Mouse (Mus musculus) heart, embryonic 12.5 days (tissue): ENCODE data around the gene Pde4d. TPM values are rescaled to one million over a fixed set of nuclear protein-coding genes. Genes with fewer than 3 reads are reported as not detected.

ENCODE experiments used
- ATAC-seq: fragments of 200-750 bp; cut with Nextera tagmentation; 2 replicates; pipeline ENCODE4 v1.8.0; 2017; ENCODE audit warnings: moderate TSS enrichment, moderate library complexity; ENCODE audit not compliant: insufficient number of reproducible peaks, low FRiP score
- H3K27ac ChIP-seq: fragments of 300-500 bp; sonication (generic); 2 replicates; pipeline ENCODE4 v1.5.1; 2016; ENCODE audit warnings: mild to moderate bottlenecking, moderate library complexity; ENCODE audit not compliant: poor library complexity, severe bottlenecking
- H3K27me3 ChIP-seq: fragments of 300-500 bp; sonication (generic); replicated peaks from 2 replicates; pipeline ENCODE4 v1.6.1; 2016; ENCODE audit warnings: mild to moderate bottlenecking, moderate library complexity
- H3K36me3 ChIP-seq: fragments of 300-500 bp; sonication (generic); 2 replicates; pipeline ENCODE4 v1.6.1; 2016; ENCODE audit warnings: mild to moderate bottlenecking, moderate library complexity
- H3K4me1 ChIP-seq: fragments of 300-500 bp; sonication (generic); replicated peaks from 2 replicates; pipeline ENCODE4 v1.6.1; 2016; ENCODE audit warnings: mild to moderate bottlenecking
- H3K4me2 ChIP-seq: fragments of 300-500 bp; sonication (generic); 2 replicates; pipeline ENCODE4 v1.6.1; 2016; ENCODE audit warnings: mild to moderate bottlenecking, moderate library complexity
- H3K4me3 ChIP-seq: fragments of 300-500 bp; sonication (generic); 2 replicates; pipeline ENCODE4 v1.5.1; 2016; ENCODE audit warnings: mild to moderate bottlenecking
- H3K9ac ChIP-seq: fragments of 300-500 bp; sonication (generic); 2 replicates; pipeline ENCODE4 v1.6.1; 2016; ENCODE audit warnings: mild to moderate bottlenecking, moderate library complexity
- H3K9me3 ChIP-seq: fragments of 300-500 bp; sonication (generic); replicated peaks from 2 replicates; pipeline ENCODE4 v1.6.1; 2016; ENCODE audit warnings: mild to moderate bottlenecking, moderate library complexity
- WGBS: fragments of 180-500 bp; shearing (Covaris S2); methylation state at CpG from one replicate; pipeline ENCODE4 v1.1.7; 2016; 5-methylcytosine and 5-hydroxymethylcytosine counted together
- polyA plus RNA-seq: library from polyadenylated mRNA; unstranded; fragments of >200 nt; fragmentation: Nextera tagmentation; extraction: Ambion mirVana; gene quantifications from 2 replicates; pipeline ENCODE4 v1.2.1, GENCODE M21; 2016

Gene Pde4d
- polyA plus RNA-seq, 1 experiment from 2014 or later: 34.2 TPM

DNA sequence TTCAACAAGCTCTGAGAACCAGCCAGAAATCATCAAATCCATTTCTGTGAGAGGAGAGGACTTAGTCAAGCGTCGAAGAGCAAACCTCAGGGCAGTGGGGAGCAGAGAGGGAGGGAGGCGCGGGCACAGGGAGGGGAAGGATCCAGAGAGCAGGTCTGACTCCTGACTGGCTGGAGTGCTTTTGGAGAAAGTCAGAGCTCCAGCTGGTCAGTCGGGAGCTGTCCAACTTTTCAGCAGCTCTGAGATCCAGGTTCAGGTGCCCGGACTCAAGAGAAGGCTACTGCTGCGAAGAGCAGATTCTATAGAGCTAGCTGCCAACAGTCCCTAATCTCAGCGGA, 666.2 kb downstream of the Pde4d start:
- Histone ChIP-seq H3K36me3 (no peaks in the 10 kb centered on the region), H3K4me1 (peaks cover 13% of the 10 kb centered on the region), H3K27ac (no peak overlapping the region), H3K4me2 (peak overlapping the region; percentile 97), H3K9me3 (no peaks in the 10 kb centered on the region), H3K27me3 (peaks cover 38% of the 10 kb centered on the region), H3K4me3 (peak overlapping the region; percentile 52), H3K9ac (no peak overlapping the region)
- peak; percentile 33; the same call in 1 of the 2 replicates for ATAC-seq
- WGBS: under 1% methylated on average over 8 of the region's 8 CpGs

DNA sequence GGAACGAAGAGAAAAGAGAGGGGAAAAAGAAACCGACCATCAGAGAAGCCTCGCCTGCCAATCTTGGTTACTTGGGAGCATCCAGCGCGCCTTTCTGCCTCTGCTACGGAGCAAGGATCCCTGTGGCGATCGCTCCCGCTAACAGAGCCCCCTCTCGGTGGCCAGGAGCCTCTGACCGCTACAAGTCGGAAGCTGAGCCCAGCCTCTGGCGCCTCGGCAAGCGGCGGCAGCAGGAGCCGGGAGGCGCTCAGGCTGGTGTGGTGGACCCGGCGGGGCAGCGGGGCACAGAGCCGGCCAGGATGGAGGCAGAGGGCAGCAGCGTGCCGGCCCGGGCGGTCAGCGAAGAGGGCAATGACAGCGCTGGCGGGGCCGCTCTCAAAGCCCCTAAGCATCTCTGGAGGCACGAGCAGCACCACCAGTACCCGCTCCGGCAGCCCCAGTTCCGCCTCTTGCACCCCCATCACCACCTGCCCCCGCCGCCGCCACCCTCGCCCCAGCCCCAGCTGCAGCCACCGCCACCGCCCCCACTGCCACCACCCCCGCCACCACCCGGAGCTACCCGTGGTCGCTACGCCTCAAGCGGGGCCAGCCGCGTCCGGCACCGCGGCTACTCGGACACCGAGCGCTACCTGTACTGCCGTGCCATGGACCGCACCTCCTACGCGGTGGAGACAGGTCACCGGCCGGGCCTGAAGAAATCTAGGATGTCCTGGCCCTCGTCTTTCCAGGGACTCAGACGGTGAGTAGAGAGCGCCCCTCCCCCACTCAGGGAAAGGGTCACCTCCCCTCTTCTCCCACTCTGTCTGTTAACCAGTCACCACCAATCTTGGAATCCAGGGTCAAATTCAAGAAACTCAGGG, 666.8 kb downstream of the Pde4d start:
- H3K9me3 ChIP-seq: no peaks in the 10 kb centered on the region
- H3K27me3 ChIP-seq: peaks cover 38% of the 10 kb centered on the region
- H3K4me3 ChIP-seq: peak overlapping the region; percentile 52
- ATAC-seq: peak; percentile 25; the same call in 1 of the 2 replicates
- no peaks in the 10 kb centered on the region for H3K36me3 ChIP-seq
- WGBS: under 1% methylated on average over 63 of the region's 63 CpGs
- 0 out of 2 replicates have a peak overlapping the region, but pooled peaks have one; percentile 26 for H3K9ac ChIP-seq
- peaks cover 13% of the 10 kb centered on the region for H3K4me1 ChIP-seq
- peak overlapping the region; percentile 97 for H3K4me2 ChIP-seq
- H3K27ac ChIP-seq: no peak overlapping the region

- no peak for ATAC-seq
- H3K4me3 ChIP-seq: peak overlapping the region; percentile 52
- H3K9ac ChIP-seq: no peak overlapping the region
Measured at GRCm38 (mm10) chr13:109117210-109117791, 667.6 kb downstream of the Pde4d start.

DNA sequence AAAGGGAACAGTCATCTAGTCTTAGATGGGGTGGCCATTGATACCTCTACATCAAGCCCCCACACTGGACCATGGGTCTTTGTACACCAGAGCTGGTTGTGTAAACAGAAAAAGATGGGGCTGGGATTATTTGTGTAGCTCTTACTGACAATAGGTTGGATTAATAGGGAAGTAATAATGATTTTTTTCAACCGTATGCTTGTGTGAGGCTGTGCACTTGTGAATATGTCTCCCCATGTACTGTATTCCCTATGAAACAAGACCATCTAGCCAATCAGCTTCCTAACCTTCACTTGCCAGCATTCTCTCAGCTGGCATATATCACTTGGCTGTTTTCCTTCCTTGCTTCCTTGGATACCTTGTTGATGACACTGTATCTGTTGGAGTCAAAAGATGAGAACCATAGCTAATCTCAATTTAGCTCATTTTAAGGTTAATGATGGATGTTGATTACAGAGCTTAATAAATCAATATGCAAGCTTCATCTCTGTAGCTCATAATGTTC, 668.6 kb downstream of the Pde4d start:
- no peak overlapping the region for H3K9ac ChIP-seq
- no peak overlapping the region for H3K4me3 ChIP-seq
- no peaks in the 10 kb centered on the region for H3K9me3 ChIP-seq
- peaks cover 38% of the 10 kb centered on the region for H3K27me3 ChIP-seq
- H3K4me2 ChIP-seq: no peak overlapping the region
- peaks cover 13% of the 10 kb centered on the region for H3K4me1 ChIP-seq
- H3K36me3 ChIP-seq: no peaks in the 10 kb centered on the region
- no peak overlapping the region for H3K27ac ChIP-seq
- WGBS: 81% methylated on average over 1 of the region's 1 CpGs
- ATAC-seq: no peak

More at GRCm38 (mm10) chr13:109117210-109117791, 667.6 kb downstream of the Pde4d start:
- peaks cover 13% of the 10 kb centered on the region for H3K4me1 ChIP-seq
- 15% methylated on average over 14 of the region's 14 CpGs for WGBS
- peaks cover 38% of the 10 kb centered on the region for H3K27me3 ChIP-seq
- no peaks in the 10 kb centered on the region for H3K9me3 ChIP-seq
- no peak overlapping the region for H3K27ac ChIP-seq
- peak overlapping the region; percentile 97 for H3K4me2 ChIP-seq
- H3K36me3 ChIP-seq: no peaks in the 10 kb centered on the region

GRCm38 (mm10) chr13:109121867-109122266, 672.1 kb downstream of the Pde4d start:
- ATAC-seq: no peak
- H3K27me3 ChIP-seq: peaks cover 21% of the 10 kb centered on the region
- 55% methylated on average over 3 of the region's 3 CpGs for WGBS

DNA sequence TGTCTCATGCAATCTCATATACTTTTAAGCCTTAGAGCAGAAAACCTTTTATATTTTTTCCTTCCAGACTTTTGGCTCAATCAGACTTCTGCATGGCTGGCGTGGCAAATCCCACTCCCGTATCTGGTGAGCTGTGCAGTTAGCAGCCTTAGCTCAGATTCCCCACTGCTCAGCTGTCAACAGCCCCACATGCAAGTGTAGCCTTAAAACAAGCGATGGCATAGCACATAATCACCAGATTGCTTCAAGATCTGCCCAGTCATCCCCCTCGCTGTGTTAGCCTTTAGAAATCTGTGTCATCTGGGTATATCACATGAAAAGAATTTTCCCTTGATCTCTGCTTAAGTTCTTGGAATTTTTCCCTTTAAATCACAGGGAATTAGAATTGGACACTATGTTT, 686.7 kb downstream of the Pde4d start:
- Histone ChIP-seq H3K36me3 (no peaks in the 10 kb centered on the region), H3K9me3 (no peaks in the 10 kb centered on the region), H3K4me2 (no peak overlapping the region), H3K27ac (no peak overlapping the region), H3K27me3 (no peaks in the 10 kb centered on the region), H3K4me1 (no peaks in the 10 kb centered on the region), H3K9ac (no peak overlapping the region), H3K4me3 (no peak overlapping the region)
- WGBS: 45% methylated on average over 4 of the region's 4 CpGs
- no peak for ATAC-seq

More at GRCm38 (mm10) chr13:109121867-109122266, 672.1 kb downstream of the Pde4d start:
- peaks cover 6% of the 10 kb centered on the region for H3K4me1 ChIP-seq
- no peak overlapping the region for H3K4me3 ChIP-seq
- no peak overlapping the region for H3K27ac ChIP-seq
- no peak overlapping the region for H3K9ac ChIP-seq
- no peaks in the 10 kb centered on the region for H3K36me3 ChIP-seq
- H3K4me2 ChIP-seq: no peak overlapping the region
- no peaks in the 10 kb centered on the region for H3K9me3 ChIP-seq

- Histone ChIP-seq H3K9ac (no peak overlapping the region), H3K4me1 (no peaks in the 10 kb centered on the region), H3K9me3 (no peaks in the 10 kb centered on the region), H3K27ac (no peak overlapping the region), H3K4me2 (no peak overlapping the region), H3K4me3 (no peak overlapping the region), H3K36me3 (no peaks in the 10 kb centered on the region), H3K27me3 (no peaks in the 10 kb centered on the region)
- 70% methylated on average over 3 of the region's 3 CpGs for WGBS
- no peak for ATAC-seq
Measured at GRCm38 (mm10) chr13:109158703-109159102, 709.0 kb downstream of the Pde4d start.

DNA sequence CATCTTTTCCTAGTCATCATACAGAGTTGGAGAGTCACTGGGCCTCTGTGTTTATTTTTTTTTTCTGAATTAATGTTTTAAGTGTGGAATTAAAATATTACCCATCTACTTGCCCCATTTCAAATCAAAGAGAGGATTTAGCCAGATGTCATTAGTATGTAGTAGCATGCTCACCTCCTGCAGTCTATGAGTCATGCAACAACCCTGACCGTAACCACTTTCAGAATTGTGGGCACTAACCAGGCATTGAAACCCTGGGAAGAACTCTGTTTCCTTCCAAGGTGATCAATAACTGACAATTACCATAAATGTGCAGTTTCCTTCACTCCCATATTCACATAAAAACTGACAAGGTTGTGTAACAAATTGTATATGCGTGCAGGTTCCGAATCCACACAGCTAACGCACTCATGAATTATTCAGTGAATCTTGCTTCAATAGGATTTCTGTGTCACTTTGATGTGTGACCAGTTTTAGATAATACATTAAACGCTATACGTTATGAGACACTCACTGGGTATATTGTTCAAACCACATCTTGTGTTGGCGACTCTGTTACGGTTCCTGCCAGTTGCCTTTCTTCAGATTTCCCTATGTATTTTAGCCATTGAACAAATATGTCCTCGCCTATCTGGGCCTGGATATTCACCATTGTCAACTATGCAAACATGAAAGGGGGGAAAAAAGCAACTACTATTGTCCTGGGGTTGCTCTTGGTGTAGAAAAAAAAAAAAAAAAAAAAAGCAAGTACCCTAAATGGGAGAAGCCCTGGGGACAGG, 719.0 kb downstream of the Pde4d start:
- Histone ChIP-seq H3K4me2 (no peak overlapping the region), H3K9ac (no peak overlapping the region), H3K4me1 (no peaks in the 10 kb centered on the region), H3K27me3 (no peaks in the 10 kb centered on the region), H3K27ac (no peak overlapping the region), H3K9me3 (no peaks in the 10 kb centered on the region), H3K36me3 (no peaks in the 10 kb centered on the region), H3K4me3 (no peak overlapping the region)
- 89% methylated on average over 9 of the region's 9 CpGs for WGBS
- ATAC-seq: no peak

DNA sequence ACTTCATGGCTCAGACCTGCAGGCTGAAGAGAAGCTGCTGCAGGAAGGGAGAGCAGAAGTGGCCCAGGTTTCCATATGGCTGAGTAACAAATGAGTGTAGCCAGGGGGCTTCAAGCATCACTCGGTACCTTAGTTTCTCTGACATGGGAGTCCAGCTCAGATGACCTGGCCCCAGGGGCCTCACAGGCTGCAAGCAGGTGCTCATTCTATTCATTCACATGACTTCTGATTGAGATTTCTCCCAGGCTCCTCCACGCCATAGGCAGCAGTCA, 719.5 kb downstream of the Pde4d start:
- no peak for ATAC-seq
- H3K4me3 ChIP-seq: no peak overlapping the region
- no peak overlapping the region for H3K9ac ChIP-seq
- no peak overlapping the region for H3K4me2 ChIP-seq
- H3K9me3 ChIP-seq: no peaks in the 10 kb centered on the region
- H3K27me3 ChIP-seq: no peaks in the 10 kb centered on the region
- H3K27ac ChIP-seq: no peak overlapping the region
- H3K4me1 ChIP-seq: no peaks in the 10 kb centered on the region
- H3K36me3 ChIP-seq: no peaks in the 10 kb centered on the region
- 88% methylated on average over 2 of the region's 2 CpGs for WGBS

DNA sequence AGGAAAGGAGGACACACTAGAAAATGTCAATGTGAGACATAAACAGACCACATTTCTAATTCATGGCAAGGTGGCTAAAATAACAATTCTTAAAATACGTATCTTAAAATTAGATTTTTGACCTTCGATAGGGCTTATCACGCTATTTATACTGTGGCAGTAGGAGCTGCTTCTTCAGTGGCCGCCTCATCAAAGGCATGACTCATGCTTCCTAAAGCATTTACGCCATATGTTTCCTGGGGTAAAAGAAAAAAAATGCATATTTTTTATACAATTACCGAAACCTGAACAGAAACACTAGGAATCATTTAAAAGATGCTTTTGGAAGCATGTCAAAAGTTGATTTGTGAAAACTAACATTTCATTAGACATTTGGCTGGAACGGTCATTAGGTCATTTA, 721.9 kb downstream of the Pde4d start:
- 70% methylated on average over 7 of the region's 7 CpGs for WGBS
- Histone ChIP-seq H3K4me3 (no peak overlapping the region), H3K36me3 (no peaks in the 10 kb centered on the region), H3K27ac (no peak overlapping the region), H3K4me2 (no peak overlapping the region), H3K4me1 (no peaks in the 10 kb centered on the region), H3K9me3 (no peaks in the 10 kb centered on the region), H3K27me3 (no peaks in the 10 kb centered on the region), H3K9ac (no peak overlapping the region)
- ATAC-seq: no peak

- 74% methylated on average over 6 of the region's 6 CpGs for WGBS
- H3K27me3 ChIP-seq: no peaks in the 10 kb centered on the region
- H3K4me1 ChIP-seq: no peaks in the 10 kb centered on the region
- H3K9ac ChIP-seq: no peak overlapping the region
- no peak overlapping the region for H3K4me3 ChIP-seq
- H3K4me2 ChIP-seq: no peak overlapping the region
- H3K36me3 ChIP-seq: no peaks in the 10 kb centered on the region
- no peaks in the 10 kb centered on the region for H3K9me3 ChIP-seq
- no peak for ATAC-seq
- H3K27ac ChIP-seq: no peak overlapping the region
Measured at GRCm38 (mm10) chr13:109175281-109175680, 725.5 kb downstream of the Pde4d start.
